Mouse (Mus musculus) liver, postnatal 0 days (tissue): ENCODE measurements at regions not wholly inside any gene's neighbourhood (a gene's known extent, or its start where the extent isn't known, plus 50 kb on each side); places are given as distances from the start of the nearest gene placed in this dataset.

Source experiments
- CTCF ChIP-seq: sonication (generic); IDR thresholded peaks from 2 replicates; pipeline ENCODE4 v1.5.1; 2016; ENCODE audit warnings: antibody characterized with exemption, low read depth
- EP300 ChIP-seq: IDR thresholded peaks from 2 replicates; pipeline ENCODE4 v1.6.1; 2016; ENCODE audit warnings: antibody characterized with exemption, low read depth, mild to moderate bottlenecking

GRCm38 (mm10) chr10:118053037-118053436 lies 88.6 kb upstream of the Mdm1 start:
- TF ChIP-seq EP300 (no peak), CTCF (no peak)
